Mouse (Mus musculus) lung, postnatal 0 days (tissue): ENCODE measurements around the gene Intu. TPM values are rescaled to one million over a fixed set of nuclear protein-coding genes. Genes with fewer than 3 reads are reported as not detected.
A peak's percentile ranks its signal among the peaks of the same experiment; 100 is the strongest.

Experiments used
- ATAC-seq: fragments of 200-750 bp; cut with Nextera tagmentation; 2 replicates; pipeline ENCODE4 v1.8.0; 2017; ENCODE audit warnings: moderate library complexity
- DNase-seq: peaks from one replicate; pipeline ENCODE4 v3.0.0-alpha.2; 2016; ENCODE audit warnings: low spot score
- H3K27ac ChIP-seq: fragments of 300-500 bp; sonication (generic); 2 replicates; pipeline ENCODE4 v1.5.1; 2014; ENCODE audit warnings: antibody characterized with exemption, mild to moderate bottlenecking, low read length, mixed read lengths
- H3K27me3 ChIP-seq: fragments of 300-500 bp; sonication (generic); replicated peaks from 2 replicates; pipeline ENCODE4 v1.6.1; 2014; ENCODE audit warnings: low read length, mixed read lengths; ENCODE audit not compliant: insufficient read depth
- H3K36me3 ChIP-seq: fragments of 300-500 bp; sonication (generic); 2 replicates; pipeline ENCODE4 v1.6.1; 2014; ENCODE audit warnings: low read length, mixed read lengths; ENCODE audit not compliant: insufficient read depth
- H3K4me1 ChIP-seq: fragments of 300-500 bp; sonication (generic); 2 replicates; pipeline ENCODE4 v1.6.1; 2014; ENCODE audit warnings: antibody characterized with exemption, low read depth, low read length, mixed read lengths; ENCODE audit not compliant: insufficient read depth
- H3K4me2 ChIP-seq: fragments of 300-500 bp; sonication (generic); replicated peaks from 2 replicates; pipeline ENCODE4 v1.6.1; 2014; ENCODE audit warnings: low read depth, mild to moderate bottlenecking, low read length, moderate library complexity, mixed read lengths
- H3K4me3 ChIP-seq: fragments of 300-500 bp; sonication (generic); 2 replicates; pipeline ENCODE4 v1.5.1; 2014; ENCODE audit warnings: low read depth, low read length
- H3K9ac ChIP-seq: fragments of 300-500 bp; sonication (generic); replicated peaks from 2 replicates; pipeline ENCODE4 v1.6.1; 2014; ENCODE audit warnings: low read depth, mild to moderate bottlenecking
- H3K9me3 ChIP-seq: fragments of 300-500 bp; sonication (generic); 2 replicates; pipeline ENCODE4 v1.6.1; 2016; ENCODE audit warnings: low read length, mixed read lengths
- CTCF ChIP-seq: IDR thresholded peaks from 2 replicates; pipeline ENCODE4 v1.5.1; 2016; ENCODE audit warnings: antibody characterized with exemption, mild to moderate bottlenecking
- EP300 ChIP-seq: IDR thresholded peaks from 2 replicates; pipeline ENCODE4 v1.6.1; 2016; ENCODE audit warnings: antibody characterized with exemption, mild to moderate bottlenecking, control low read depth
- WGBS: fragments of 180-500 bp; shearing (Covaris S2); extraction: QIAGEN DNeasy Blood & Tissue Kit; methylation state at CpG from one replicate; pipeline ENCODE4 v1.1.7; 2014; 5-methylcytosine and 5-hydroxymethylcytosine counted together
- polyA plus RNA-seq: library from polyadenylated mRNA; unstranded; fragments of >200 nt; fragmentation: Nextera tagmentation; extraction: Ambion mirVana; gene quantifications from 2 replicates; pipeline ENCODE4 v1.2.1, GENCODE M21; 2015

Gene Intu
- polyA plus RNA-seq, result 1.1 and 1.8 TPM in 2 replicates

DNA sequence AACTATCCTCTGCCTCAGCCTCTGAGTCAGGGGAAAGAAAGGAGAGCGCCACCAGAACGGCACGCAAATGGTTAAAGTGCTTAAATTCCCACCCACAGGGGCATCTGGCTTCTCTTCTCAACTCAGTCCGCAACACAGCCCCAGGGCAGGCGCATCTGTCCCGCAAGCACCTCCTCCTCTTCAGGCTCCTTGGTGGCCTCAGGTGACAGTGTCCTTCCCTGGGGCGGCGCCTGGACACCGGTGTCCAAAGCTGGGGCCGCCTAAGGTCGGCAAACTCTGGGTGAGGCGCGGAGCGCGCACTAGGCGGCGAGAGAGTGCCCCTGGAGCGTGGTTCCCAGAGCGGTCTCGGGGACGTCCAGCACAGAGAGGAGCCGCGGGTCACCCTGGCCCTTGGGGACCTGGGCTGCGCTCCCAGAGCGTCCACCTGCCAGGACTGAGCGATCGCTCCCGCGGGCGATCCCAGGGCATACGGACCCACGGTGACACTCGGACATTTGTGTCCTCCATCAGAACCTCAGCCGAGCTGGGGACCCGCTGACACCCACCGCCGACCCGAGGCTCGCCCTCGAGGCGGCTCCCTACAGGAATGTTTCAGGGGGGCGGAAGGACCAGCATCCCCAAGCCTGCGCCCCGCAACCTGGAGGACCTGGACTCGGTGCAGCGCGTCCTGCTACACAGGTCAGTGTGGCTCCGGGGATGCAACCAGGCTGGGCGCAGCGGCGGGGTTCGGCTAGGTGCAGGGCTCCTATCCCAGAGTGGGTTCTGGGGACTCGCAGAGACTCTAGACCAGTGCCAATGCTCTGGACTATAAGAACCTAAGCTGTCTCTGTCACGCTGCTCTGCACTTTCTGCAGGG lies at the start of gene Intu:
Gene Intu (plus strand): TSS at position 1 of the 856 bp plus-strand sequence.
- H3K27ac ChIP-seq, result no peak within 1 kb of the TSS
- peak within 1 kb of the TSS; percentile 94 for H3K4me2 ChIP-seq
- ATAC-seq, result peak; percentile 87
- WGBS, result 2% methylated on average over 53 of the region's 54 CpGs
- TF ChIP-seq CTCF (peak; percentile 72), EP300 (no peak)
- 0 out of 2 replicates have a peak within 1 kb of the TSS, but pooled peaks have one; percentile 1 for H3K9ac ChIP-seq
- no peaks in the 10 kb centered on the region for H3K9me3 ChIP-seq
- 0 out of 2 replicates have a peak, but pooled peaks cover 3% of the 10 kb centered on the region for H3K27me3 ChIP-seq
- H3K4me3 ChIP-seq, result peak within 1 kb of the TSS; percentile 45
- H3K36me3 ChIP-seq, result no peaks in the 10 kb centered on the region
- peaks cover 7% of the 10 kb centered on the region; the same call in 1 of the 2 replicates for H3K4me1 ChIP-seq
- DNase-seq, result peak; percentile 75

DNA sequence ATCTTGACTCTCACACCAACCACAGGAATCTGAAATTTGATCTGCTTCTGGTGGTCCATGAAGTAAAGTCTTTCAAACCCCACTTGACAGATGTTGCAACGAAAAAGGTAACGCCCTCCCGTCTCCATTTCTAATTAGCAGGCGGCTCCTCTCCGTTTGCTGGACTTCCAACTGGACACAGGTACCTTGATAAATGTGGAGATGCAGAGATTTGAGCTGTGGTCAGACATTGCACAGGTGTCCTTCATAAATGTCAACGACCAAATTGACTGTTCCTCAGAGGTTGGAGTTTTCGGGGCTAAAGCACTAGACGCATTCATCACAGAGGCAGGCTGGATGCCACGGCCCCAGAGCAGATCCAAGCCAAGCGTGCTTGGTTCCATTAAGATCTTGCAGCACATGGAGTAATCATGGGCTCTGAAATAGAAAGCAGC lies 47.8 kb upstream of the Intu start:
- H3K4me2 ChIP-seq, result peak overlapping the region; percentile 34; the same call in 1 of the 2 replicates
- H3K9me3 ChIP-seq, result no peaks in the 10 kb centered on the region
- no peaks in the 10 kb centered on the region for H3K27me3 ChIP-seq
- DNase-seq (peak; percentile 15), ATAC-seq (no peak)
- H3K9ac ChIP-seq, result no peak overlapping the region
- 28% methylated on average over 10 of the region's 10 CpGs for WGBS
- H3K36me3 ChIP-seq, result no peaks in the 10 kb centered on the region
- TF ChIP-seq CTCF (no peak), EP300 (no peak)
- H3K4me1 ChIP-seq, result no peaks in the 10 kb centered on the region
- no peak overlapping the region for H3K27ac ChIP-seq
- no peak overlapping the region for H3K4me3 ChIP-seq

DNA sequence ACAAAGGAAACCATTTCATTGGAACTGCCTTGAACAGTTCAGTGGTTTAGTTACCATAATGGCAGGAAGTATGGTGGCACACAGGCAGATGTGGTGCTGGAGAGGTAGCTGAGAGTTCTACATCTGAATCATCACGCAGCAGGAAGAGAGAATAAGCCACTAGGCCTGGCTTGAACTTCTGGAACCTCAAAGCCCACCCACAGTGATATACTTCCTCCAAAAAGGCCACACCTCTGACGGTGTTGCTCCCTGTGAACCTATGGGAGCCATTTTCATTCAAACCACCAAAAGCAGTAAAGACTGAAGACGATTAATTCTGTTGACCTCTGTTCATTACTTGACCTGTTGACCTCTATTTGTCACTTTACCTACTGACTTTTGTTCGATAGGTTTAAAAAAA lies 43.7 kb upstream of the Intu start:
- no peak overlapping the region for H3K4me3 ChIP-seq
- H3K36me3 ChIP-seq, result no peaks in the 10 kb centered on the region
- H3K27ac ChIP-seq, result no peak overlapping the region
- ATAC-seq (no peak), DNase-seq (no peak)
- H3K4me1 ChIP-seq, result no peaks in the 10 kb centered on the region
- H3K9me3 ChIP-seq, result no peaks in the 10 kb centered on the region
- TF ChIP-seq CTCF (no peak), EP300 (no peak)
- no peak overlapping the region for H3K4me2 ChIP-seq
- H3K27me3 ChIP-seq, result no peaks in the 10 kb centered on the region
- WGBS, result 81% methylated on average over 4 of the region's 4 CpGs
- no peak overlapping the region for H3K9ac ChIP-seq

DNA sequence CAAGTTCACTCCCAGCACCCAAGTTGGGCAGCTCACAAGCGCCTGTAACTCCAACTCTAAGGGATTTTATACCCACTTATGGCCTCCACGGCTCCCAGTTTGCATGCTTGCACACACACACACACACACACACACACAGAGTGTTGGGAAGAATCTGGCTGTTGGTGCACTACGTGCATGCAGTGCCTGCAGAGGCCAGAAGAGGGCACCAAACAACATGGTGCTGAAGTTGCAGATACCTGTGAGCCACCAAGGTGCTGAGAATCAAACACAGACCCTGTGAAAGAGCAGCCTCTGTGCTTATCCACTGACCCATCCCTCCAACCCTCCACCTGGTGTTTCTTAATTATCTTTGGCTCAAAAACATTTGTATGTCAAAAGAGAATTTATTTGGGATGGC lies 39.3 kb upstream of the Intu start:
- TF ChIP-seq CTCF (peak; percentile 43), EP300 (no peak)
- Histone ChIP-seq H3K4me3 (no peak overlapping the region), H3K9me3 (no peaks in the 10 kb centered on the region), H3K27ac (no peak overlapping the region), H3K27me3 (no peaks in the 10 kb centered on the region), H3K36me3 (no peaks in the 10 kb centered on the region), H3K9ac (no peak overlapping the region), H3K4me1 (no peaks in the 10 kb centered on the region), H3K4me2 (no peak overlapping the region)
- WGBS, result 82% methylated on average over 3 of the region's 3 CpGs
- ATAC-seq (no peak), DNase-seq (no peak)

DNA sequence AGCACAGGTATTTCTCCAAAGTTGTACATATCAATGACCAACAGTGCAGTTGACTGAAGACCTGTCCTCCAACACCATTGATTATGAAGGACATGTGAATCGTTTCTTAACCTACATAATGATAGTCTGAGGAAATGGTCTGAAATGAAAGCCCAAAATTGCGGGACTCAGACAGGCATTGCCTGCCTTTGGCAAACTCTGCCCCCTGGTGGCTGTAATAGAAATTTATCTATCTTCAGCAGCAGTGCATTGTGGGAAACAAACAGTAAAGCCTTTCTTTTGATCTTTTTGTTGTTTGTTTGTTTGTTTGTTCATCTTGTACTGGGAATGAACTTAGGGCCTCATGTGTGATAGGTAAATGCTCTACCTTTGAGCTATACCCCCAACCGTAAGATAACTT lies 32.2 kb upstream of the Intu start:
- H3K27me3 ChIP-seq, result no peaks in the 10 kb centered on the region
- H3K9ac ChIP-seq, result no peak overlapping the region
- ATAC-seq, result no peak
- H3K4me2 ChIP-seq, result no peak overlapping the region
- H3K4me1 ChIP-seq, result no peaks in the 10 kb centered on the region
- no peaks in the 10 kb centered on the region for H3K9me3 ChIP-seq
- 82% methylated on average over 3 of the region's 3 CpGs for WGBS
- DNase-seq, result peak; percentile 18
- no peaks in the 10 kb centered on the region for H3K36me3 ChIP-seq
- no peak overlapping the region for H3K4me3 ChIP-seq
- no peak overlapping the region for H3K27ac ChIP-seq
- peak; percentile 35 for TF ChIP-seq CTCF
- no peak for TF ChIP-seq EP300

DNA sequence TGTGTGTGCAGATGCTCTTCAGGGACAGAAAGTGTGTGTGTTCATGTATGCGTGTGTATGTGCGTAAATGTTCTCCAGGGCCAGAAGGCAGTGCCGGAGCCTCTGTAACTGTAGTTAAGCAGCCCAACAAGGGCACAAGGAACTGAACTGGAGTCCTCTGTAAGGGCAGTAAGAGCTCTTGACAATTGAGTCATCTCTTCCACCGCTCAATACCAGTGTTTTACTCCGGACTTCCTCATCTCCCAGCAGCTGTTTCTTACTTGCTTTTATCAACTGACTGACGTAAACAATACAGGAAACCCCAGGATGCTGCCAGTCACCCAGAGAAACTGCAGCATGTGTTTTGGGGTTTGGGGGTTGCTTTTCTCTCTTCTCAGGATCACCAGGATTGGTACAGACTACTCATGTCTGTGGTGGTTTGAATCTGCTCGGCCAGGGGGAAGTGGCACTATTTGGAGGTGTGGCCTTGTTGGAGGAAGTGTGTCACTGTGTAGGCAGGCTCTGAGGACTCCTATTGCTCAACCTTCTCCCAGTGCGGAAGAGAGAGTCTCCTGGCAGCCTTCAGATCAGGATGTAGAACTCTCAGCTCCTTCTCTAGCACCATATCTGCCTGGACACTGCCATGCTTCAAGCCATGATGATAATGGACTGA lies 30.8 kb upstream of the Intu start:
- ATAC-seq (peak; percentile 32; the same call in 1 of the 2 replicates), DNase-seq (peak; percentile 27)
- H3K4me2 ChIP-seq, result no peak overlapping the region
- H3K9me3 ChIP-seq, result no peaks in the 10 kb centered on the region
- H3K9ac ChIP-seq, result no peak overlapping the region
- H3K27ac ChIP-seq, result no peak overlapping the region
- H3K27me3 ChIP-seq, result no peaks in the 10 kb centered on the region
- H3K4me3 ChIP-seq, result no peak overlapping the region
- H3K4me1 ChIP-seq, result no peaks in the 10 kb centered on the region
- H3K36me3 ChIP-seq, result no peaks in the 10 kb centered on the region
- WGBS, result 79% methylated on average over 8 of the region's 8 CpGs
- TF ChIP-seq CTCF (no peak), EP300 (no peak)
